Mouse (Mus musculus) ZHBTc4 (cell line): Measurements from ENCODE around the gene Mtg2.

Experiments used
- DNase-seq: peaks from one replicate; pipeline ENCODE4 v3.0.0-alpha.2; 2011; ENCODE audit warnings: low read depth, low spot score

The Mtg2 gene

GRCm38 (mm10) chr2:180104659-180105377, 34.4 kb downstream of the Mtg2 start:
- DNase-seq: peak; percentile 71

- no peak for DNase-seq
These were observed 35.2 kb downstream of the Mtg2 start for GRCm38 (mm10) chr2:180105441-180106190.

- DNase-seq: peak; percentile 27
These were observed 36.7 kb downstream of the Mtg2 start for GRCm38 (mm10) chr2:180107081-180107480.

GRCm38 (mm10) chr2:180108285-180108684, 37.9 kb downstream of the Mtg2 start:
- no peak for DNase-seq

GRCm38 (mm10) chr2:180113909-180114890, 43.8 kb downstream of the Mtg2 start:
- DNase-seq: peak; percentile 23

GRCm38 (mm10) chr2:180115279-180115678, 44.9 kb downstream of the Mtg2 start:
- DNase-seq: peak; percentile 24

GRCm38 (mm10) chr2:180116081-180116493, 45.7 kb downstream of the Mtg2 start:
- no peak for DNase-seq

- DNase-seq: no peak
These were observed 46.5 kb downstream of the Mtg2 start for GRCm38 (mm10) chr2:180116741-180117484.

- peak; percentile 70 for DNase-seq
These were observed 47.3 kb downstream of the Mtg2 start for GRCm38 (mm10) chr2:180117485-180118194.

GRCm38 (mm10) chr2:180118661-180119438, 48.5 kb downstream of the Mtg2 start, which contains the start of gene Osbpl2:
TSS of gene Osbpl2 (plus strand) at chr2:180119306.
- peak; percentile 100 for DNase-seq

- peak; percentile 59 for DNase-seq
These were observed 49.3 kb downstream of the Mtg2 start for GRCm38 (mm10) chr2:180119439-180120291.

- DNase-seq: no peak
These were observed 49.9 kb downstream of the Mtg2 start for GRCm38 (mm10) chr2:180120292-180120761.

- peak; percentile 26 for DNase-seq
These were observed 53.8 kb downstream of the Mtg2 start for GRCm38 (mm10) chr2:180124192-180124591.

GRCm38 (mm10) chr2:180126195-180126594, 55.8 kb downstream of the Mtg2 start:
- no peak for DNase-seq

- no peak for DNase-seq
These were observed 57.3 kb downstream of the Mtg2 start for GRCm38 (mm10) chr2:180127675-180128074.

- DNase-seq: no peak
These were observed 62.8 kb downstream of the Mtg2 start for GRCm38 (mm10) chr2:180133231-180133630.

GRCm38 (mm10) chr2:180133911-180134310, 63.5 kb downstream of the Mtg2 start:
- DNase-seq: no peak

GRCm38 (mm10) chr2:180135414-180135813, 65.0 kb downstream of the Mtg2 start:
- no peak for DNase-seq
